Mouse (Mus musculus) CD4-positive naive resting alpha-beta T cell, adult 76 days (primary cell): ENCODE data around the gene Rpl10a. TPM values are rescaled to one million over a fixed set of nuclear protein-coding genes. Genes with fewer than 3 reads are reported as not detected.

Source experiments
- total RNA-seq: library from RNA; stranded (reverse); gene quantifications from one replicate; pipeline ENCODE4 v1.2.4, GENCODE M21; 2023

Gene Rpl10a
- total RNA-seq: 1,978 TPM

GRCm38 (mm10) chr17:28328366-28328928 is at the start of gene Rpl10a:
Rpl10a (plus strand) TSS chr17:28328471.

GRCm38 (mm10) chr17:28313212-28313879 is 14.9 kb upstream of the Rpl10a start, which contains the start of gene Fance:
Fance (plus strand) TSS chr17:28313519.

GRCm38 (mm10) chr17:28350466-28351352 is 22.4 kb downstream of the Rpl10a start, which contains the start of gene Tead3:
Tead3 (minus strand) TSS chr17:28350817.

GRCm38 (mm10) chr17:28365122-28365521 is 36.9 kb downstream of the Rpl10a start, which contains the start of gene Tulp1:
Tulp1 (minus strand) TSS chr17:28365222.

Other genes starting within 250 kb of the Rpl10a start
- 2.3 TPM for gene Tcp11, start 247.8 kb upstream of the Rpl10a start, total RNA-seq
- not detected for gene Scube3, start 186.3 kb upstream of the Rpl10a start, total RNA-seq
- gene Zfp523, start 151.3 kb upstream of the Rpl10a start, total RNA-seq: 12.6 TPM
- gene Def6, start 120.7 kb upstream of the Rpl10a start, total RNA-seq: 150 TPM
- gene Ppard, start 95.8 kb upstream of the Rpl10a start, total RNA-seq: 29.0 TPM
- 28.3 TPM for gene Fance, start 15.0 kb upstream of the Rpl10a start, total RNA-seq
- gene Tead3, start 22.3 kb downstream of the Rpl10a start, total RNA-seq: 0.67 TPM
- not detected for gene Tulp1, start 36.8 kb downstream of the Rpl10a start, total RNA-seq
- gene Fkbp5, start 189.1 kb downstream of the Rpl10a start, total RNA-seq: 24.7 TPM
- 0.44 TPM for gene Armc12, start 202.3 kb downstream of the Rpl10a start, total RNA-seq
- not detected for gene Clpsl2, start 220.9 kb downstream of the Rpl10a start, total RNA-seq
- 1.3 TPM for gene Clps, start 232.3 kb downstream of the Rpl10a start, total RNA-seq
- not detected for gene Lhfpl5, start 247.2 kb downstream of the Rpl10a start, total RNA-seq